Mouse (Mus musculus): ENCODE data around the gene Gpr82.

Gene Gpr82

GRCm38 (mm10) chrX:13661063-13661462 lies at the start of gene Gpr82:
Gpr82 (plus strand) TSS chrX:13661363.
- no peak for DNase-seq (ENCODE audit: low read depth, low spot score)

DNA sequence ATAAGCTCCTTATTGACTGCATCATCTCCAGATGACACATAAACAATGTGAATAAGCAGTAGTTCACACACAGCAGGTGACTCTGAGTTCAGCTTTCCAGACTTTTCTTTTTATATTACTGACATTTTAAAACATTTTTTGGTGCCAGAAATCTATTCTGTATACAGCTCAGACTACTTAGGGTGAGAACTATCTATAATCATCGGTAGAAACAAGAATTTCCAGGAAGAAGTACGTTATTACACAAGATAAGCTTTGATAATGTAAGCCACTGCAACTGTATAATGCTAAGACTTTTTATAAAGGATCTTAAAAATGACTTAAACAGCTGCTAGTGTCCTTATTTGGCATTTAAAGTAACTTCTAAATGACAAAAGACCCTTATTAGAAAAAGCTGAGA lies 49.0 kb upstream of the Gpr82 start:
- DNase-seq (ENCODE audit: low read depth, low spot score), result no peak

- no peak for DNase-seq (ENCODE audit: low read depth, low spot score)
Observed at GRCm38 (mm10) chrX:13616726-13617125, 44.4 kb upstream of the Gpr82 start.

DNA sequence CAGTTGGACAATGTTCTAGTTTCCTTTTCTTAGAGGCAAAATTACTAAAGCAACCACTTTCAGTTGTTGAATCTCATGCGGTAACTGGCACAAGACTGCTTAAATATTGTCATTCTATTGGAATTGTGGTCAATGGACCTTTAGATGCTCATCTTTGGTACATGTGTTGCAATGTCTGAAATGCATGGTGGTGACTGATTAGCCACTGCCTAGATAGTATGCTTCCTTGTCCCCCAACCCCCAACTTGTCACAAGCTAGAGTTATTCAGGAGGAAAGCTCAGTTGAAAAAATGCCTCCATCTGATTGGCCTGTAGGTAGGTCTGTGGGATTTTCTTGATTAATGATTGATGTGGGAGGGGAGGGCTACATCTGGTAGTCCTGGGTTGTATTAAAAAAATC lies 43.9 kb upstream of the Gpr82 start:
- no peak for DNase-seq (ENCODE audit: low read depth, low spot score)

GRCm38 (mm10) chrX:13618476-13618875 lies 42.7 kb upstream of the Gpr82 start:
- no peak for DNase-seq (ENCODE audit: low read depth, low spot score)

DNA sequence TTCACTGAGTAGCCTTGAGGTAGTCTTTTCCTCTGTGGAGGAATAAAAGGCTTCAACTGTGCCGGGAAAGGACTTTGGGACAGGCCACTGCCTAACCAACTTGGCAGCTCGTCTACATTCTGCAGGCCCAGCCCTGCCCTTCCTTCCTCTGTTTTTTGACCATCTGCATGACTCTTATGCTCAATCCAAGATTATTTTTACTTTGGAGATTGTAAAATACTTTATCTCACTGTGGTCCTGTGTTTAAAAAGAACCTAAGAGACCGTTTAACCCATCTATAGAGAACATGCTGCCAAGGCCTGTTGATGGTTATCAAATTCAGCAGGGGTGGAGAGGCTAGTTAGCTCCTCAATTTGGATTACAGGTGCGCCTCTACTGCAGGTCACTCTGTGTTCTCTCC lies 39.7 kb upstream of the Gpr82 start:
- DNase-seq (ENCODE audit: low read depth, low spot score), result no peak

DNA sequence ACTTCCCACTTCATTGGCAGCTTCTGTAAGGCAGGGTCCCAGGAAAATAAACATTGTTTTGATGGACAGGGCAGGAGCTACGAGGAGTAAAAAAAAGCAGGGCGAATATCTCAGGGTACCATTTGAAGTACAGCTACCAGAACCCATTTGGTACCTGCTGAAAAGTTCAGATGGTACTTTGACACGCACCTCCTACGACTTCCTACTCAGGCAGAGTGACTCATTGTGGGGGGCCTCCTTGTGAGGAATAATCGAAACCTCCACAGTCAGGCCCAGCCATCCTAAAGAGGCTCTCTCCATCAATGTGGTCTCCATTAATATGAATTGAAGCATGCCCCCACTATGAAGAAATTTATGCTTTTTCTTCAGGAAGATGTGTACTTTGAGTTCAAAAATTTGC lies 38.5 kb upstream of the Gpr82 start:
- DNase-seq (ENCODE audit: low read depth, low spot score), result no peak

DNA sequence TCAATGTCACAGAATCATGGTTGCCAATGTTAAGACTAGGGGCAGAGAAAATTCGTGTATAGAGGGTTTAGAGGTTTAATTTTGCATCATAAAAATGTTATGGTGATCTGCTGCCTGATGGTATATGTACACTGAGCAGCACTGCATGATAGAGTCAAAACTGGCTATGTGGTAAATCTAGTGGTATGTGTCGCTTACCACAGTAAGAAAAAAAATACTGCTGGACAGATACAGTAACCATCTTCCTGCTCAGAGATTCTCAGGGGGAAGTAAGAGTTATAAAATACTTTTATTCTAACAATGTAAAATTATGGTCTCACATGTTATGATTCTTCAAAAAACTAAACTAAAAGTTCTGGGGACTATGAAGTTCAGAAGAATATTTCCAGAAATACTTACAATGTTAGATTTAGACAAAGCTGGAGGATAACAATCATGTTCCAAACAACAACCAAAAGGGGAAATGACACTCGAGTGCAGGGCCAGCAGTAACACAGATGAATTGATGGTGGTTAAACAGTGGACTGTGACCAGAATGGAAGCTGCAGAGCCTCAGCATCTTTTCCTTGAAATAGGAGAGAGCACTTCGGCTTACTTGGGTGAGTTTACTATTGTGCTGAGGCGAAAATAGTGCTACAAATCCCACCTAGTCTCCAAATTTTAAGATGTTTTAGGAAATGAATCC lies 29.4 kb upstream of the Gpr82 start, which contains the start of gene Gpr34:
TSS of gene Gpr34 (plus strand) at position 491 of the 685 bp plus-strand sequence.
- no peak for DNase-seq (ENCODE audit: low read depth, low spot score)

DNA sequence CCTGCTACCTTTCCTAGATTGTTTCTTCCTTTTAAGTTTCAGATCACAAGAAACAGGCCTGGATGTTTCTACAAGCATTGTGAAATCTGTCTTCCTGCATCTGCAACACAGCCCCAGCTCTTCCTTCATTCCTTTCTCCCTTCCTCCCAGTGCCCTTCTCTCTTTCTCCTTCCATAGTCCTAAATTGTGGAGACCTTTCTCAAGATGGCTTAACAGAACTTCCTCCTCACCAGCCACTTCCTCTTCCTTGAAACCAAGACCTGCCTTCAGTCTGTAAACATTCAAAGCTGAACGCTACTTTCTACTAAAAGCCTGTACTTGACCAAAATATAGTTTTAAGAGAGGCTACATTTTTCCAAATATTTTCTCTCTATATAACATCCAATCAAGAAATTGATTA lies 24.8 kb upstream of the Gpr82 start:
- DNase-seq (ENCODE audit: low read depth, low spot score), result no peak

GRCm38 (mm10) chrX:13638894-13639293 lies 22.3 kb upstream of the Gpr82 start:
- no peak for DNase-seq (ENCODE audit: low read depth, low spot score)

GRCm38 (mm10) chrX:13651889-13652288 lies 9.3 kb upstream of the Gpr82 start:
- DNase-seq (ENCODE audit: low read depth, low spot score), result no peak

DNA sequence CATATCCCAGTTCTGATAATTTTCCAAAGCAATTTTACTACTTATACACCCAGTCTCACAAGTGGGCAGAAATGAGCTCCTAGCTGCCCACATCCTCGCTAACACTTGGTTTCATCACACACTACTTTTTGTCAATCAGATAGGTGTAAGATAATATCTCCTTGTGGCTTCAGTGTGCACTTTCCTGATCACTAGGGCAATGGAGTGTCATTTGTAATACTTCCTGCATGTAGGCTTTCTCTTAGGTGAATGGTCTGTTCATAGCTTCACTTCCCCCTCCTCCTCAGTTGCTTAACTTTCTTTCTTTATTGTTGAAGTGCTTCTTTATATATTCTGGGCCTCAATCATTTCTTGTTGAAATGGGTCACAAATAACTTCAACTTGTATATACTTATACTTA lies 8.9 kb upstream of the Gpr82 start:
- no peak for DNase-seq (ENCODE audit: low read depth, low spot score)

DNA sequence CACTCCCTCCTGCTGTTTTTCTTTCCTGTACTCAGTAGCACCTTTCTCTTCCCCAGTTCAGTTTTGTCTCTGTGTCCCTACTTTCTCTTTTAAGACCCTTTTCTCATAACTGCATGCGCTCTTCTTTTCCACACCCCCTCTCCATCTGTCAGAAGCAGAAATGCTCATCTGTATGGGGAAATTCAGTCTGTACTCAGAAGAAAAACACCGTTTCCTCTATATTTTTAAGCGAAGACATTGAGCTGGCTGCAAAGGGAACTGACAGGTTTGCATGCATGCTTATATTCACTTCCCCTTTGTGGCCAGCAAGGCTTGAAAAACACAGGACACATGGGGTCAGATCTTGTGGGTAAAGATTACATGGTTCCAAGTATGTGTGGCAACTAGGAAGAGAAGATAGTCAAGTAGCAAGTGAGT lies 6.2 kb upstream of the Gpr82 start:
- no peak for DNase-seq (ENCODE audit: low read depth, low spot score)

- DNase-seq (ENCODE audit: low read depth, low spot score), result no peak
Observed at GRCm38 (mm10) chrX:13655906-13656305, 5.3 kb upstream of the Gpr82 start.

- peak; percentile 26 for DNase-seq (ENCODE audit: low read depth, low spot score)
Observed at GRCm38 (mm10) chrX:13656721-13657120, 4.4 kb upstream of the Gpr82 start.

GRCm38 (mm10) chrX:13658616-13659140 lies 2.5 kb upstream of the Gpr82 start:
- DNase-seq (ENCODE audit: low read depth, low spot score), result no peak

GRCm38 (mm10) chrX:13659201-13659890 lies 1.8 kb upstream of the Gpr82 start:
- DNase-seq (ENCODE audit: low read depth, low spot score), result no peak

DNA sequence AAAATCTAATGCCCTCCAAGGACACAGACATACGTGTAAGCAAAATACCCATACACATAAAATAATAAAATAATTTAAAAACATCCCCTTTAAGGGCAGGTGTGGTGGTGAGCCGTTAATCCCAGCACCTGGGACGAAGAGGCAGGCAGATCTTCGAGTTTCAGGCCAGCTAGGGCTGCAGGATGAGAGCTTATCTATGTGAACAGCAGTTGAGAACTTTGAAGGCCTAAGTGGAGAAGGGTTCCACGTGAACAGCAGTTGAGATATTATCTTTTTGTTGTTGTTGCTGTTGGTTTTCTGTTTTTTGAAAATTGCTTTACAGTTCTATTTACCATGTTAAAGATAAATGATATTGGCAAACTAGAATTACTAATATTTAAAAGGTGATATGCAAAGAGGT lies 7.7 kb downstream of the Gpr82 start:
- no peak for DNase-seq (ENCODE audit: low read depth, low spot score)

DNA sequence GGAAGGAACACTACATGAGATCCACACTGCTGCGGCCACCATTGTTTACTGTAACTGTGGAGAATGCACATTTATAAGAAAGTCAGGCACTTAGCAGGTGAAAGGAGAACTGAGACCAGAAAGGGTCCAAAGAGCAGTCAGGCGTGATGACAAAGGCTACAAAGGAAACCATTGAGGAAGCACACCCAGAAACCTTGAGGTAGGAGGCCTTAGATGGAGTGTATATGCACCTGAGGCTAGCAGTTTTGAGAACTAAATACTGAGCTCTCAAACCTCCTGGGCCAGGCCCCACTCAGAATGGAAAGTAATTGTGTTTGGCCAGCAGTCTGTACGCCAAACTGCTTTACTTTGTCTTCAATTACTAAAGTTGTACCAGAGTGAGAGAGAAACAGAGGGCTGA lies 9.2 kb downstream of the Gpr82 start:
- DNase-seq (ENCODE audit: low read depth, low spot score), result peak; percentile 6

DNA sequence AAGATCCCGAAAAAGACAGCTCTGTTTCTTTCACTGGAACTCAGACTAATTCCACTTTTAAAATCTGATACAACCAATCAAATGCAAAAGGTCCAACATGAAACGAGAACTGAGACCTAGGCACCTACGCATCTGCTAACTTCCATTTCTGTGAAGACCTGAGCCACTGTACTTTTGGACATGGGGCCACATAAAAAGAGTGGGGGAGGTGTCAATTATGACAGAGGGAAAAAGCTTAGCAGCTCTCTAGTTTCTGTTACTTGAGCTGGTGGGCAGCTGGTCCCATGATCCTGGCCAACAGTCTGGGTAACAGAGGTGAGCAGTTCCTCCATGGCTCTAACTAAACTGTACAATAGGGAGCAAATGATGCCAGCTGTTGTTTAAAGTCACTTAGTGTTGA lies 11.8 kb downstream of the Gpr82 start:
- DNase-seq (ENCODE audit: low read depth, low spot score), result no peak

DNA sequence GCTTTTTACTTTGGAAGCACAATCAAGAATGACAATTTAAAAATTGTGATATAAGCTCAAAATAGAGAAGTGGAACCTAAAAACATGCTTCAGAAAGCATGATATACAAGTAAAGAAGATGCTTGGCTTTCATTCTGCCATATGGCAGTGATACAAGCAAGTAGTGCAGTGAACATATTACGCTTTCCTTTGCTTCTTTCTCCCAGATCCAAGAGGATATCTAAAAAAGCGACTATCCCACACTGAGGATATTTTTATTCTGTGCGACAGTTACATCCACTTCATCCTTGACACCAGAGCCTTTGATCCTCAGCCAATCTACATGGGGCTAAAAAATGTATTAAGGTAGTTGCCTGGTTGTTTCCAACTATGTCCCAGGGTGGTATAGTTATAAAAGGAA lies 20.6 kb downstream of the Gpr82 start:
- DNase-seq (ENCODE audit: low read depth, low spot score), result no peak

- DNase-seq (ENCODE audit: low read depth, low spot score), result no peak
Observed at GRCm38 (mm10) chrX:13686589-13686988, 25.4 kb downstream of the Gpr82 start.

DNA sequence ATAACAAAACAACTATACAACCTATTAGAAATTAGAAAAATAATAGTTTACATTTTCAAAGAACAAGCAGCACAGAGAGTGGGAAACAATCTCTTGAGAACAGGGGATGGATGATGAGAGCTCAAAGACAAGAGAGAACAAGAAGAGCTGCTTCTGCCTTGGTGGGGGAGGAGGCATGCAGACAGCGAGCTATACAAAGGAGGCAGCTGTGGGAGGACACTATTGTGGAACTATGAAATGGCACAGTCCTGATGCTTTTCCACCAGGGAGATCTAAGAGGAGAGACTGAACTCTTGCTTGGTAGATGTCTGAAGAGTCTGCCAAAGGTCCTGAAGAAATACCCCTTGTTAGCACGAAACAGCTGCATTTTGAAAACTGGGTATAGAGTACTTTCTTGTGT lies 27.2 kb downstream of the Gpr82 start:
- no peak for DNase-seq (ENCODE audit: low read depth, low spot score)

All from ZHBTc4 (cell line).